Mouse (Mus musculus): ENCODE measurements around the gene Ep400. TPM values are rescaled to one million over a fixed set of nuclear protein-coding genes. Genes with fewer than 3 reads are reported as not detected.
"Not testable (repeated sequence)": the region's sequence is repeated elsewhere in the genome, so short reads cannot be mapped to it uniquely, and the experiment has no call there.

Ep400 gene
- polyA plus RNA-seq, 1 experiment from 2014 or later: 41.8 TPM

DNA sequence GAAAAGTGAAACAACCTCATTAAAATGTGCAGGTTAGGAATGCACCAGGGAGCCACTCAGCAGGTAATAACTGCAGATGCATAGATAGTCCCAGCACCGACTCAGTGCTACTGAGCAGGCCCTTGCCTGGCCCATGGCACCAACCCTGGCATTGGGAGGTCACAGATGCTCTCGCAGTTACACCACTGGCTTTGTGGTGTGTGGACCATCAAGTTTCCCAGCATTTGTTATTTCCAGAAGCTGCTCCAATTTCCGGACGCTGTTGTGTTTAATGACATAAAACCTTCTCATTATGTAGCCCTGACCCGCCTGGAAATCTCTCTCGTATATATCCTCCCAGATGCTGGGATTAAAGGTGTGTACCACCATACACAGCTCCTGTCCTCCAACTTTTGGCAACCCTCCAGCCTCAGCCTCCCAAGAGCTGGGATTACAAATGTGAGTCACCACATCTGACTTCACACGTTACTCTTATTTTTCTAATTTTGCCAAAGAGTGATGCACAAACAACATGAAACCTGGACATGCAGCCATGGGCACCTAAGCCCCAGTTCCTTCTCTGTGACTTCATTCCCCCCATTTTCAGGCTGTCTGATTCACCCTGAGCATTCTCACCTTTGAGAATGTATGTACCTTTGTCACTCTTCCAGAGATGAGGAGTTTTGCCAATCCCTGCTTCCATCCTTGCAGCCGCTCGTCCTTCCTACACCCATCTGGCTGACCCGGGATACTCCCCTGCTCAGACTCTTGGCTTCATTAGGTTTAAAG lies 10.4 kb upstream of the Ep400 start:
- Histone ChIP-seq H3K4me1 (replicated peaks; ENCODE audit: control insufficient read depth, insufficient read depth, low read length) (peaks cover 15% of the 10 kb centered on the region), H3K9me3 (ENCODE audit: control insufficient read depth, low read length) (no peaks in the 10 kb centered on the region), H3K4me2 (ENCODE audit: low read depth, low read length) (peak overlapping the region; percentile 92), H3K27me3 (ENCODE audit: control insufficient read depth, insufficient read depth, low read depth, low read length) (no peaks in the 10 kb centered on the region), H3K27ac (ENCODE audit: low read length) (peak overlapping the region; percentile 55; the same call in 1 of the 2 replicates), H3K9ac (ENCODE audit: low read length) (peak overlapping the region; percentile 84), H3K36me3 (ENCODE audit: control insufficient read depth, insufficient read depth, low read length) (peaks cover 9% of the 10 kb centered on the region; the same call in 1 of the 2 replicates), H3K4me3 (ENCODE audit: low read length) (peak overlapping the region; percentile 83)
- WGBS: 49% methylated on average over 10 of the region's 10 CpGs
- peak; percentile 23 for ATAC-seq (ENCODE audit: low read depth)

DNA sequence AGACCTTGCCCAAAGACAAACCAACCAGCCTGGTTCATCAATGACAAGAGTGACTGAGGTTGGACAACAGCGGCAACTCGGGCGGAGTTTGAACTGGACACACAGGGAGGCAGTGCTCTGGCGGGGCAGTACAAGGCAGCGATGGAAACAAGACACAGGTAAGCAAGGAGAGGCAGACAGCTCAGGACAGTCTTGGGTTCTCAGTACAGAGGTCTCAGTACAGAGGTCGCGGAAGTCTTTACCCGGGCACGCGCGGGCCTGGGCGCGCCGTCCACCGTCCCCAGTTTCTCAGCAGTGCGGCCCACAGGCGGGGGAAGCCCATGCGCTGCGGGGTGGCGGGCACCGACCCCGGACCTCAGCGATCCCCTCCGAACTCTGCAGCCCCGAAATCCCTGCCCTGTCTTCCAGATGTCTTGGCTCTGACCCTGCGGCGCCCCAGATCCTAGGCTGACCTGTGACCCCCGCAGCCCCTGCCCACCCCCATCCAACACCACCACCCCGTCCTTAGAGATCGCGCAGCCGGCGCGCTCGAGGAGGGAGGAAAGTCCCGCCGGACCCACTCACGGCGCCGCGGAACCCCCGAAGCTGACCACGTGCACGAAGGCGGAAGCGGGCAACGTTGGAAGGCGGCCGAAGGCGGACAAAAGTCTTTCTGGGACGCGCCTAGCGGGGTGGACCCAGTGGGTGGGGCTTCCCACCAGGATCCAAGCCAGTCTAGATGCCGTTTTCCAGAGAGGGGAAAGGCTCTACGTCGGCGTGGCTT lies 9.7 kb upstream of the Ep400 start, which contains the start of gene Pus1:
Pus1 (minus strand) TSS at position 662 of the 763 bp plus-strand sequence.
- Histone ChIP-seq H3K27ac (ENCODE audit: low read length) (peak within 1 kb of the TSS; percentile 55; the same call in 1 of the 2 replicates), H3K36me3 (ENCODE audit: control insufficient read depth, insufficient read depth, low read length) (peaks cover 10% of the 10 kb centered on the region), H3K4me2 (ENCODE audit: low read depth, low read length) (peak within 1 kb of the TSS; percentile 92), H3K9me3 (ENCODE audit: control insufficient read depth, low read length) (no peaks in the 10 kb centered on the region), H3K4me1 (replicated peaks; ENCODE audit: control insufficient read depth, insufficient read depth, low read length) (peaks cover 15% of the 10 kb centered on the region), H3K9ac (ENCODE audit: low read length) (peak within 1 kb of the TSS; percentile 84), H3K27me3 (ENCODE audit: control insufficient read depth, insufficient read depth, low read depth, low read length) (no peaks in the 10 kb centered on the region), H3K4me3 (ENCODE audit: low read length) (peak within 1 kb of the TSS; percentile 83)
- ATAC-seq (ENCODE audit: low read depth): peak; percentile 93
- WGBS: under 1% methylated on average over 57 of the region's 57 CpGs

DNA sequence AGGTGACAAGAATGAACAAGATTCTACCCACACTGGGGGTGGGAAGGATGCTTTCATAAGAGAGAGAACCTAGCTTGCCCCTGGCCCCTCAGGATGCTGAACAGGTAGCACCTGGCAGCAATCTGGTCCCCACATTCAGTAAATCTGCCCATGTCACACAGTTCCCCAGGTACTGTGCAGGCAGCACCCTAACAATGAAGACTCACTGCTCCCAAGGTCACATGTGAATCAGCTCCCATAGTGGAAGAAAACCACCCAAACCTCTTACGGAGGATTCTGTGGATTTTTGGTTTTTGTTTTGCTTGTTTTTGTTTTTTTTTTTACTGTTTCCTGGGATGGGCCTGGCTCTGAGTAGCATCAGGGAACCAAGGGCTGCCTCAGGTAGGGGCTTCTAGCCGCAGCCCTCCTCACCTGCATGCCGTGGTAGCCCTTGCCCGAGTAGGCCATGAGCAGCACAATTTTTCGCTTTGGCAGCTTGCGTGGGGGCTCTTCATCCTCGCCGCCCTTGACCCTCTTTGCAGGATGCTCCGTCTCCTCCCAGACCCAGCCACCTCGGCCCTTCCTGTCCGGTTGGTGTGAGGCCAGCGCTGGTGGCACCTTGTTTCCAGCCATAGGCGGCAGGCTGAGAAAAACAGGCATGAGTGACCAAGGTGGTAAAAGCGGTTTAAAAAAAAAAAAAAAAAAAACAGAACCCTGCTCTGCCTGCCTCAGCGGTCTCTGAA lies 8.9 kb upstream of the Ep400 start:
- no peak for ATAC-seq (ENCODE audit: low read depth)
- peaks cover 15% of the 10 kb centered on the region for H3K4me1 ChIP-seq (replicated peaks; ENCODE audit: control insufficient read depth, insufficient read depth, low read length)
- 10% methylated on average over 15 of the region's 15 CpGs for WGBS
- no peaks in the 10 kb centered on the region for H3K9me3 ChIP-seq (ENCODE audit: control insufficient read depth, low read length)
- H3K27ac ChIP-seq (ENCODE audit: low read length): no peak overlapping the region
- peaks cover 17% of the 10 kb centered on the region for H3K36me3 ChIP-seq (ENCODE audit: control insufficient read depth, insufficient read depth, low read length)
- peak overlapping the region; percentile 84 for H3K9ac ChIP-seq (ENCODE audit: low read length)
- no peaks in the 10 kb centered on the region for H3K27me3 ChIP-seq (ENCODE audit: control insufficient read depth, insufficient read depth, low read depth, low read length)
- H3K4me2 ChIP-seq (ENCODE audit: low read depth, low read length): peak overlapping the region; percentile 92
- H3K4me3 ChIP-seq (ENCODE audit: low read length): peak overlapping the region; percentile 83

DNA sequence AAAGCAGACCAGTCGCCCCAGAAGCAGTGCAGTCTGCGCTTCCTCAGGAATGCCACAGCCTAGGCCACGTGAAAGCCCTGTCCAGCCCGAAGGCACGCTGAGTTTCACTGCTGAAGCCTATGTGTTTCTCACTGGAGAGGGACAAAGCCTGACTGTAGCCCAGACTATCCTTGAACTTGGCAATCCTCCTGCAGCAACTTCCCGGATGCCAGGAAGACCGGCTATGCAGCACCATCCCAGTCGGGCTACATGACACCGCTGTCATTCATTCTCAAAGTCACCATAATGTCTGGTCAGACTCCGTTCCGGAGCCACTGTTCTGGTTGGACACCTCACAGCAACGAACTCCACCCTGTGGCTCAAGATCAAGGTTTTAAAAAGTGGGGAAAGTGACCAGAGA lies 7.7 kb upstream of the Ep400 start:
- ATAC-seq (ENCODE audit: low read depth): no peak

DNA sequence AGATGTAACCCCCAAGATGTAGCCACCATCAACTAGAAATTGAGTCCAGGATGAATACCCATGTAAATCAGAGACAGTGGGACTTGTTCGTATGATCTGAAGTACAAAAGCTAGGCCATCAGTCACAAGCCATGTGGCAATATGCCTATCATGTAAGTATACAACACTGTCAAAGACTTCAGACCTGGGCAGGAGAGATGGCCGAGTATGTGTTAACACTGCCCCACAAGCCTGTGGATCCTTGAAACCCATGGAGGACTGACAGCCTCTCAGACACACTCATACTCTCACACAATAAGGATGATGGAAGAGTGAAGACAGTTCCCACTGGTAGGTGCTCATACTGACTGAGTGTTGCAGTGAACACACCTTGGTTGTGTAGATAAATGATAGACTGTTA lies 5.6 kb upstream of the Ep400 start:
- no peak overlapping the region for H3K4me2 ChIP-seq (ENCODE audit: low read depth, low read length)
- peaks cover 25% of the 10 kb centered on the region for H3K36me3 ChIP-seq (ENCODE audit: control insufficient read depth, insufficient read depth, low read length)

More for the DNA sequence above, 7.7 kb upstream of the Ep400 start:
- H3K9ac ChIP-seq (ENCODE audit: low read length): no peak overlapping the region
- peaks cover 25% of the 10 kb centered on the region for H3K36me3 ChIP-seq (ENCODE audit: control insufficient read depth, insufficient read depth, low read length)
- H3K4me2 ChIP-seq (ENCODE audit: low read depth, low read length): no peak overlapping the region
- peaks cover 15% of the 10 kb centered on the region for H3K4me1 ChIP-seq (replicated peaks; ENCODE audit: control insufficient read depth, insufficient read depth, low read length)
- no peaks in the 10 kb centered on the region for H3K27me3 ChIP-seq (ENCODE audit: control insufficient read depth, insufficient read depth, low read depth, low read length)
- H3K4me3 ChIP-seq (ENCODE audit: low read length): no peak overlapping the region
- no peaks in the 10 kb centered on the region for H3K9me3 ChIP-seq (ENCODE audit: control insufficient read depth, low read length)
- 88% methylated on average over 12 of the region's 12 CpGs for WGBS
- no peak overlapping the region for H3K27ac ChIP-seq (ENCODE audit: low read length)

DNA sequence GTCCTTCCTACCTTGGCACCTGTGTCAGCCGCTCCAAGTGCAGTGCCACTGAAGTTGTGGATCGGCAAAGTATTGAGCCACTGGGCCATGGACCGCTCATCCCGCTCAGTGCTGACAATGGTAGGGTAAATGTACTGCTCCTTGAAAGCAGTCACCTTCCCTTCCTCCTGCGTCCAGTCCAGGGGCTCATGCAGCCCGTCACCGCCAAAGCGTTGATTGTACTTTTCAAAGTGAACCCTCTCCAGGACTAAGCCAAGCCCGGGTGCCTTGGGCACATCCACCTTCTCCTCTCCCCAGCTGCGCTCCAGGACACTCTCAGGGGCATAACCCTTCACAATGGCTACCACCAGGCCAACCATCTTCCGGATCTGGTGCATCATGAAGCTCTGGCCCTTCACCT lies 4.0 kb upstream of the Ep400 start:
- whole genome bisulfite sequencing: 91% methylated on average over 11 of the region's 11 CpGs
- no peak overlapping the region for H3K4me2 ChIP-seq (ENCODE audit: low read depth, low read length)
- H3K9ac ChIP-seq (ENCODE audit: low read length): no peak overlapping the region
- H3K36me3 ChIP-seq (ENCODE audit: control insufficient read depth, insufficient read depth, low read length): peaks cover 25% of the 10 kb centered on the region
- H3K4me1 ChIP-seq (replicated peaks; ENCODE audit: control insufficient read depth, insufficient read depth, low read length): peaks cover 7% of the 10 kb centered on the region
- no peak for ATAC-seq (ENCODE audit: low read depth)
- H3K27me3 ChIP-seq (ENCODE audit: control insufficient read depth, insufficient read depth, low read depth, low read length): no peaks in the 10 kb centered on the region
- H3K4me3 ChIP-seq (ENCODE audit: low read length): no peak overlapping the region
- no peak overlapping the region for H3K27ac ChIP-seq (ENCODE audit: low read length)
- no peaks in the 10 kb centered on the region for H3K9me3 ChIP-seq (ENCODE audit: control insufficient read depth, low read length)

More for the DNA sequence above, 5.6 kb upstream of the Ep400 start:
- Histone ChIP-seq H3K9ac (ENCODE audit: low read length) (no peak overlapping the region), H3K27me3 (ENCODE audit: control insufficient read depth, insufficient read depth, low read depth, low read length) (no peaks in the 10 kb centered on the region), H3K9me3 (ENCODE audit: control insufficient read depth, low read length) (no peaks in the 10 kb centered on the region), H3K27ac (ENCODE audit: low read length) (no peak overlapping the region), H3K4me3 (ENCODE audit: low read length) (no peak overlapping the region), H3K4me1 (replicated peaks; ENCODE audit: control insufficient read depth, insufficient read depth, low read length) (peaks cover 15% of the 10 kb centered on the region)
- ATAC-seq (ENCODE audit: low read depth): no peak
- 84% methylated on average over 2 of the region's 2 CpGs for WGBS

DNA sequence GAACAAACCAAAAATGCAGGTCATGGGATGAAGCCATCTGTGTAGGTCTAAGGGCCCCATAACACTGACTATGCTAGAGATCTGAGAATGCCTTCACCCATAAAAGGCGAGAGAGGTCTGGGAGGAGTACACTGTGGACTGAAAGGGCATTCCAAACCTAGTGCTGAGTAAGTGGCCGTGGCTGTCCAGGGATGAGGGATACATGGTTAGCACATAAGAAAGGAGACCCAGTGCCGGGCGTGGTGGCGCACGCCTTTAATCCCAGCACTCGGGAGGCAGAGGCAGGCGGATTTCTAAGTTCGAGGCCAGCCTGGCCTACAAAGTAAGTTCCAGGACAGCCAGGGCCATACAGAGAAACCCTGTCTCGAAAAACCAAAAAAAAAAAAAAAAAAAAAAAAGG lies 2.4 kb upstream of the Ep400 start:
- not testable (repeated sequence) for H3K27me3 ChIP-seq (ENCODE audit: control insufficient read depth, insufficient read depth, low read depth, low read length); H3K9me3 ChIP-seq (ENCODE audit: control insufficient read depth, low read length); H3K9ac ChIP-seq (ENCODE audit: low read length); H3K4me1 ChIP-seq (replicated peaks; ENCODE audit: control insufficient read depth, insufficient read depth, low read length); ATAC-seq (ENCODE audit: low read depth); H3K27ac ChIP-seq (ENCODE audit: low read length); H3K4me2 ChIP-seq (ENCODE audit: low read depth, low read length); H3K4me3 ChIP-seq (ENCODE audit: low read length)
- WGBS: 88% methylated on average over 10 of the region's 10 CpGs
- H3K36me3 ChIP-seq (ENCODE audit: control insufficient read depth, insufficient read depth, low read length): peaks cover 25% of the 10 kb centered on the region

DNA sequence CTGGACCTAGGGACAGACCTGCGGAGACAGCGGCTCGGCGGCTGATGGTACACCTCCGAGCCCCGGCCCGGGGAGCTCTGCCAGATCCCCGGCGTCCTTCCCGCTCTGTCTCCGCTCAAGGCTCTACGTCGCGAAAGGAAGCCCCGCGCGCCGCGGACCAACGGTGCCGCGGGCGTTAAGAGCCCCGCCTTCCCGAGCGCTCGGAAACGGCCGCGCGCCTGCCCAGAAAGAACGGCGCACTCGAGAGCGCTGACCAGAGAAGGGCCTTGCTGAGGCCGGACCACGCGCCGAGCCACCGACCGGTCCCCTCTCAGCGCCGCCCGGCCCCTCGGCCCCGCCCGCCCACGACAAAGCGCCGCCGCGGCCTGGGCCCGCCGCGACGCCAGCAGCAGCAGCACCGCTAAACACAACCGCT lies 479 bp downstream of the Ep400 start:
- Histone ChIP-seq H3K9ac (ENCODE audit: low read length) (peak overlapping the region; percentile 94), H3K4me1 (replicated peaks; ENCODE audit: control insufficient read depth, insufficient read depth, low read length) (peaks cover 9% of the 10 kb centered on the region), H3K4me2 (ENCODE audit: low read depth, low read length) (peak overlapping the region; percentile 75), H3K9me3 (ENCODE audit: control insufficient read depth, low read length) (no peaks in the 10 kb centered on the region), H3K4me3 (ENCODE audit: low read length) (peak overlapping the region; percentile 96), H3K36me3 (ENCODE audit: control insufficient read depth, insufficient read depth, low read length) (peaks cover 14% of the 10 kb centered on the region), H3K27ac (ENCODE audit: low read length) (peak overlapping the region; percentile 96), H3K27me3 (ENCODE audit: control insufficient read depth, insufficient read depth, low read depth, low read length) (no peaks in the 10 kb centered on the region)
- ATAC-seq (ENCODE audit: low read depth): peak; percentile 60
- 0% methylated on average over 42 of the region's 58 CpGs for WGBS

DNA sequence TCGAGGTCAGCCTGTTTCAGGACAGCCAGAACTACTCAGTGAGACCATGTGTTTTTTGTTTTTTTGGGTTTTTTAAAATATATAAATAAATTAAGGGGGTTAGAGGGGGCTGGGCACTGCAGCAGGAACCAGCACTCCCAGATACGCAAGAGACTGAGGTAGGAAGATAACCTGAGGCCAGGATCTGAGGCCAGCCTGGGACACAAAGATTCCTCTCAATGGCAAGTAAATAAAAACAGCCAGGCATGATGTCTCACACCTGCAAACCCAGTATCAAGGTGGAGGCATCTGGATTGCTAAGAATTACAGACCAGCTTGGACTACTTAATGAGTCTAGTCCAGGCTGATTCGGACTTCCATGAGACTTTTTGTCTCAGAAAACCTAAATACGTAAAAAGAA lies 1.2 kb downstream of the Ep400 start:
- H3K4me3 ChIP-seq (ENCODE audit: low read length): peak overlapping the region; percentile 96
- H3K9me3 ChIP-seq (ENCODE audit: control insufficient read depth, low read length): no peaks in the 10 kb centered on the region
- no peak for ATAC-seq (ENCODE audit: low read depth)
- 46% methylated on average over 4 of the region's 4 CpGs for WGBS
- peaks cover 7% of the 10 kb centered on the region for H3K36me3 ChIP-seq (ENCODE audit: control insufficient read depth, insufficient read depth, low read length)
- no peaks in the 10 kb centered on the region for H3K27me3 ChIP-seq (ENCODE audit: control insufficient read depth, insufficient read depth, low read depth, low read length)
- no peak overlapping the region for H3K27ac ChIP-seq (ENCODE audit: low read length)
- H3K4me2 ChIP-seq (ENCODE audit: low read depth, low read length): peak overlapping the region; percentile 75
- H3K4me1 ChIP-seq (replicated peaks; ENCODE audit: control insufficient read depth, insufficient read depth, low read length): peaks cover 9% of the 10 kb centered on the region
- peak overlapping the region; percentile 94 for H3K9ac ChIP-seq (ENCODE audit: low read length)
